ENCODE assay signal across 15 mouse cellular contexts in the genomic region with DNA sequence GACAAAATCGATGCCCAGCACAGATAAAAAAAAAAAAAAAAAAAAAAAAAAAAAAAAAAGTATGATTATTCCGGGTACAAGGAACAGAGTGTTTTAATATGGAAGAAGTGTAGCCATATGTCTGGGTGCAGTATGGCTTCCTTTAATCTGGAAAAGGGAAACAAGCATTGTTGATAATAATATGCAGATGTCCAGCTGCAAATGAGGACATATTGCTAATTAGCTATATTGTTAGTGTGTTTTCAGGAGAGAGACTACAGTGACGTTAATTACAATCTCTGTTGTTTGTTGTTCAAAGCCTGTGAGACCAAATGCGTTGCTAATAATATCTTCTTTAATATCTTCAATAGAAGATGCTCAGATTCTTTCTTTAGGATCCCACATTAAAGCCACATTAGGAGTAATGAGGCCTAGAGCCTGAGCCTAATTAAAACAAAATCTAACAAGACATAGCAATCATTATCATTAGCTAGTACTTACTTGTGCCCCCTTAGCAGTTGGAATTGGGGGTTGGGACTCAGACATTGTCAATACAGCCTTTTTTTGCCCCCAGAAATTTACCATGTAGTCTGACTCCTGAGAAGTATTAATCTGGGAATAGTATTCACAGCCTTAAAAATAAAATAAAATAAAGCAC. TPM values are rescaled to one million over a fixed set of nuclear protein-coding genes. Genes with fewer than 3 reads are reported as not detected.
"Had no signal": no experiment of that assay in that cellular context is flagged by ENCODE, and none has a peak within 500 bp of the region (broad histone marks: within the 10 kb centered on the region; RNA-seq: fewer than 3 reads in every experiment).

No protein-coding gene starts in this region.

- DNase-seq: kidney, postnatal 10 days; kidney, postnatal 4 days; left cerebral cortex, postnatal 4 days; lung, adult 18-20 months; right cerebral cortex, postnatal 4 days; spleen, adult 18-20 months; thymus, postnatal 4 days had no signal

- H3K9me3 ChIP-seq: limb, embryonic 13.5 days; midbrain, embryonic 12.5 days; neural tube, embryonic 15.5 days; stomach, embryonic 15.5 days had no signal

- H3K27ac ChIP-seq: limb, embryonic 13.5 days; liver, embryonic 14.5 days; midbrain, embryonic 12.5 days; neural tube, embryonic 15.5 days; stomach, embryonic 15.5 days had no signal

- H3K4me2 ChIP-seq: limb, embryonic 13.5 days; midbrain, embryonic 12.5 days; neural tube, embryonic 15.5 days; stomach, embryonic 15.5 days had no signal

- H3K4me3 ChIP-seq: limb, embryonic 13.5 days; midbrain, embryonic 12.5 days; myocyte; neural tube, embryonic 15.5 days; stomach, embryonic 15.5 days had no signal

- H3K36me3 ChIP-seq: limb, embryonic 13.5 days; midbrain, embryonic 12.5 days; neural tube, embryonic 15.5 days; stomach, embryonic 15.5 days had no signal

- H3K27me3 ChIP-seq: limb, embryonic 13.5 days; midbrain, embryonic 12.5 days; neural tube, embryonic 15.5 days; stomach, embryonic 15.5 days had no signal

- H3K4me1 ChIP-seq: limb, embryonic 13.5 days; midbrain, embryonic 12.5 days had no signal

- H3K9ac ChIP-seq: limb, embryonic 13.5 days; liver, embryonic 14.5 days; midbrain, embryonic 12.5 days; neural tube, embryonic 15.5 days; stomach, embryonic 15.5 days had no signal

RNA-seq across cellular contexts. Expression of gene Ism1, which starts 46.3 kb away (rescaled TPM):
- total RNA-seq: liver, adult 2 months; megakaryocyte-erythroid progenitor cell, adult 5-6 weeks had no signal
- polyA plus RNA-seq: myocyte had no signal
